Mouse (Mus musculus): Measurements from ENCODE around the gene Lmtk2. TPM values are rescaled to one million over a fixed set of nuclear protein-coding genes. Genes with fewer than 3 reads are reported as not detected.

The Lmtk2 gene
- total RNA-seq, 2 experiments from 2014 or later: 26.0 to 27.2 TPM

Other genes starting within 250 kb of the Lmtk2 start
- gene Ankrd61, start 202.8 kb upstream of the Lmtk2 start, total RNA-seq (2021): not detected
- 10 to 100 TPM; 34.1 to 38.5 TPM for gene Aimp2, start 190.6 kb upstream of the Lmtk2 start, total RNA-seq (2021)
- 1 to 10 TPM; 3.6 to 4.1 TPM for gene Pms2, start 190.5 kb upstream of the Lmtk2 start, total RNA-seq (2021)
- not detected for gene Gm42421, start 172.3 kb upstream of the Lmtk2 start, total RNA-seq (2021)
- under 1 TPM; 0.11 to 0.19 TPM for gene Rsph10b, start 167.4 kb upstream of the Lmtk2 start, total RNA-seq (2021)
- gene Ccz1, start 85.6 kb upstream of the Lmtk2 start, total RNA-seq (2021): 10 to 100 TPM; 30.4 to 30.5 TPM
- gene Ocm, start 73.8 kb upstream of the Lmtk2 start, total RNA-seq (2021): not detected
- not detected for gene Bhlha15, start 89.8 kb downstream of the Lmtk2 start, total RNA-seq (2021)
- gene Tecpr1, start 123.2 kb downstream of the Lmtk2 start, total RNA-seq (2021): 10 to 100 TPM; 27.0 to 31.8 TPM
- 100 to 1,000 TPM; 129 to 137 TPM for gene Bri3, start 144.0 kb downstream of the Lmtk2 start, total RNA-seq (2021)